Mouse (Mus musculus) small intestine, adult 2 months (tissue): ENCODE data around the gene Gm17455.

ENCODE experiments used
- CTCF ChIP-seq: fragments of 200-500 bp; IDR thresholded peaks from 2 replicates; pipeline ENCODE4 v1.5.1; 2012; ENCODE audit warnings: low read depth, mild to moderate bottlenecking, control low read depth, inconsistent platforms, low read length, moderate library complexity, mixed read lengths; ENCODE audit not compliant: insufficient replicate concordance, insufficient read length; ENCODE audit errors: extremely low read depth
- POLR2A ChIP-seq: fragments of 200-500 bp; IDR thresholded peaks from 2 replicates; pipeline ENCODE4 v1.6.1; 2012; ENCODE audit warnings: low read depth, mild to moderate bottlenecking, control low read depth, inconsistent platforms, low read length, moderate library complexity

DNA sequence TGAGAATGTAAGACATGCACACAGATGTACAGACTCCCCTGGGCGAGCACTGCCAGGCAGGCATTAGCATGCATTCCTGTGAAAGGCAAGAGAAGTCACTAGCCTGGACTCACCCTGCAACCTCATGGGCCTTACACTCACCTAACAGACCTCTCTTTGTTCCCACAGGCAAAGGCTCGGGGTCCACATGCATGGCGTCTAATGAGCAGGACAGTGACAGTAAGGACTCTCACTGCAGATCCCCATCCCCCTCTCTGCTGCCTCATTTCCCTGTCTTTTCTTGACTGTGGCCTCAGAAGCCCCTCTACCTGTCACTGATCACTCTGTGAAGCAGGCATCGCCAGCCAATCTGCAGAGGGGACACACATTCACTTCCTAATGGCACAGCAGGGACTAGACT, 40.8 kb upstream of the Gm17455 start:
- no peak for TF ChIP-seq CTCF
- TF ChIP-seq POLR2A = no peak
